Mouse (Mus musculus) c-Kit-negative CD71-positive TER-119-positive erythroid progenitor cells, embryonic 14.5 days (primary cell): ENCODE data around the gene Ccdc83.

Source experiments
- DNase-seq: peaks from one replicate; pipeline ENCODE4 v3.0.0-alpha.2; 2013; ENCODE audit warnings: low read depth, low spot score

The Ccdc83 gene

GRCm38 (mm10) chr7:90265289-90265970 lies at the start of gene Ccdc83:
TSS of gene Ccdc83 (minus strand) at chr7:90265777.
- DNase-seq = peak; percentile 44

- DNase-seq = no peak
Observed at GRCm38 (mm10) chr7:90313421-90313820, 47.8 kb upstream of the Ccdc83 start.

DNA sequence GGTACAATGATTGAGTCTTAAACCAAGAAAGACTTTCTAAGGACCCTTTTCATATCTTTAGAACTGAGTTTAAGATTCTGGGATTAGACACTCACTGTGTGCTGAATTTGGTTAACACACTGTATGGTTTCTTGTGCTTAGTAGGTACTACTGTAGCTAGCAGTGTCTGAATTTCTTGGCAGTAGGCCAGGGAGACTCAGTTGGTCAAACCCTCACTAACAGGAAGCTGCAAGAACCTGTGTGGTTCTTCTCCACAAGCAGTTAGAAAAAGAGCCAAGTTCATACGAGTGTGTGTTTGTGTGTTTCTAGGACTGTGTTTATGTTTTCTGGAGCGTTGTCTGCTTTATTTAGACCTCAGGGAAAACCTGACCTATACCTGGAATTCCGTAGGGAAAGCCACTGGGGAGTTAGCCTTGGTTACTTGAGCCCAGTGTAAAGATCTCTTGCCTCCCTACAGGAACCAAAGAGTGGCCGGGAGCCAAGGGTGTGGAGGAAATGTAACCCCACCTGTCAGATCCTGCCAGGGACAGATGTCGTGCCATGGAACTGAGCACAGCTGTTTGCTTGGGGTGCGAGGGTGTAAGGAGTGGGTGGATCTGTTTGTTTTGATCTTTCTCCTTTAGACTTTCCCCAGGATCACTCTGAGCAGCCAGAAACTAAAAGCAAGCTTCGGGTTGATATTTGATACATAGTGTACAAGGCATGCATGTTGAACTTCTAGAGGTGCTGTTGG lies 46.7 kb upstream of the Ccdc83 start:
- no peak for DNase-seq

- DNase-seq = no peak
Observed at GRCm38 (mm10) chr7:90308003-90308402, 42.4 kb upstream of the Ccdc83 start.

GRCm38 (mm10) chr7:90306968-90307367 lies 41.4 kb upstream of the Ccdc83 start:
- no peak for DNase-seq

GRCm38 (mm10) chr7:90306079-90306478 lies 40.5 kb upstream of the Ccdc83 start:
- DNase-seq = no peak

- no peak for DNase-seq
Observed at GRCm38 (mm10) chr7:90302647-90303552, 37.3 kb upstream of the Ccdc83 start.

DNA sequence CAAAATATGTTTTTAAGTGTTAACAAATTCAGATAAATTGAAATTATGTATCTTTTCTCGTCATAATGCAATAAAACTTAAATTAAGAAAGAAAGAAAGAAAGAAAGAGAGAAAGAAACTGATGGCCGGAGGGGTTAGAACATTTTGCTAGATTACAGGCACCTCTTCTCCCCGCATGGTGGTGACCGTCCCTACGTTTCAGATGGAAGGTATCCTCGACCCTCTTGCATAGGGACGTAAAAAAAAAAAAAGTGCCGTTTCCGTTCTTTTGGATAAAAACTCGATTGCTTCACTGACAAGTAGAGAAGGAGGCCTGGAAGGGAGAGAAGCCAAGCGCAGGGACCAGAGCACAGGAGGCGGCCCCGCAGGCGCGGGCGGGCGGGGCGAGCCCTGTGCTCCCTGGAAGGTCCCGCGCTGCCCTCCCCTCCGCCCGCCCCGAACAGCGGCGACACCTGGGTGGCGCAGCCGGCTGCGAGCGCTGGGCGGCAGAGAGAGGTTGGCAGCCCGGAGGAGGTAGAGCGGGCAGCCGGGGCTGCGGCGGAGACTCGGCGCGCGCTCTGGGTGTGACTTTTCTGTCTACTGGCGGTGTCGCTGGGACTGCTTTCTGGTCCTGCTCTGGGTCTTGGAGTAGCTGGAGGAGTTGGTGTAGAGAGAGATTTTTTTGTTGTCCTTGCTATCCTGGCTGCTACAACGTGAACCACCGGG lies 36.5 kb upstream of the Ccdc83 start, which contains the start of gene Sytl2:
Gene Sytl2 (plus strand): TSS at position 311 of the 705 bp plus-strand sequence.
- DNase-seq = no peak

GRCm38 (mm10) chr7:90291885-90292284 lies 26.3 kb upstream of the Ccdc83 start:
- DNase-seq = no peak

- no peak for DNase-seq
Observed at GRCm38 (mm10) chr7:90284793-90285192, 19.2 kb upstream of the Ccdc83 start.

DNA sequence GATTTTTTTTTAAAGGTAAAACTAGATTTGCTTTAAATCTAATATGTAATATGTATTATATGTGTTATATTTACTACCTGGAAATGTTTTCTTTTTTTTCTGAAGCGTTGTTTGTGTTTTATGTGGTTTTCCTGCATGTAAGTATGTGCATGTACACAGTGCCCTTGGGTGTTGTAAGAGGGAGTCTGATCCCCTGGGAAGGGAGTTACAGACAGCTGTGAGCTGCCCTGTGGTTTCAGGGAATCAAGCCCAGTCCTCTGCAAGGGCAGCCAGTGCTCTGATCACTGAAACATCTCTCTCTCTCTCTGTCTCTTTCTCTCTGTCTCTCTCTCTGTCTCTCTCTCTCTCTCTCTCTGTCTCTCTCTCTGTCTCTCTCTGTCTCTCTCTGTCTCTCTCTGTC lies 17.2 kb upstream of the Ccdc83 start:
- no peak for DNase-seq

GRCm38 (mm10) chr7:90281759-90282546 lies 16.4 kb upstream of the Ccdc83 start:
- no peak for DNase-seq

DNA sequence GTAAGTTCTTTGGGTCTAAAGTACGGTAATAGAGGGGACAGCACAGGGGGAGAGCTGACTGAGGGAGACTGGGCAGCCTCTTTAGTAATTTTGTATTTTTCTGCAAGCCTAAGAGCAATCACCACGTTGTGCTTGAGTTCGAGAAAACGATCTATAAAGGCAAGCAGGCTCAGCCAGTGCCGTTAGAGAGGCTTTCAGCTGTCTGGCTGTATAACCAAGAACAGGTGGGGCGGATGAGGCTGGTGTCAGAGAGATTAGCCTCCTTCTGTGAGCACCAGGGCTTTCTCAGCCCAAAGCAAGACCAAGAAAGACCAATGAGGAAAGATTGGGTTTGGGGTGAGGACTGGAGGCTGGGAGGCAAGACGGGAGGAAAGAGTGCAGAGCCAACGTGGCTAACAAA lies 15.3 kb upstream of the Ccdc83 start:
- DNase-seq = no peak

DNA sequence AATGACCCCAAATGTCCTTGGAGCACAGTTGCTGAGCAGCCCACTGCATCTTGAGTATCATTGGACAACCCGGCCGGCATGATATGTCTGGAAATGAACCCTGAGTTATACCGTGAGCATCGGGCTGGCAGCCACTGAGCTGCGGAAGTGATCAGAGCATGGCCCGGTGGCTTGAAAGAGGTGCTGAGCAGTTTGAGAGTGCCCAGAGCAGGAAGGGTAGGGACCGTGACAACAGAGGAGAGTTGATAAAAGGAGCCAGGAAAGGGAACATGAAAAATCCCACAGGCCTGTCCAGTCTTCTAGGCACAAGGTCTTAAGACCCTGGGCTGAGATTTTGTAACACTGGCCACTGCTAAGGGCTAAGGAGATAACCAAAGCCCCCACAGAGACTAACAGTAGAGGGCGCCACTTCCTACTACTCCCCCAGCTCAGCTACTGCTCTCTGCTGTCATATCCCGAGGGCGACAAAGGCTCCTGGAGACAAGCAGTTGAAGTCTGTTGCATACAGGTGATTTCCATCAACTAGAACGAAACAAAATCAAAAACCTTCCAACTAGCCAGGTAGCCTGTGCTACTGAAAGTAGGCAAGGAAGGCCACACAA lies 14.8 kb upstream of the Ccdc83 start:
- no peak for DNase-seq

GRCm38 (mm10) chr7:90279136-90279535 lies 13.6 kb upstream of the Ccdc83 start:
- DNase-seq = no peak

DNA sequence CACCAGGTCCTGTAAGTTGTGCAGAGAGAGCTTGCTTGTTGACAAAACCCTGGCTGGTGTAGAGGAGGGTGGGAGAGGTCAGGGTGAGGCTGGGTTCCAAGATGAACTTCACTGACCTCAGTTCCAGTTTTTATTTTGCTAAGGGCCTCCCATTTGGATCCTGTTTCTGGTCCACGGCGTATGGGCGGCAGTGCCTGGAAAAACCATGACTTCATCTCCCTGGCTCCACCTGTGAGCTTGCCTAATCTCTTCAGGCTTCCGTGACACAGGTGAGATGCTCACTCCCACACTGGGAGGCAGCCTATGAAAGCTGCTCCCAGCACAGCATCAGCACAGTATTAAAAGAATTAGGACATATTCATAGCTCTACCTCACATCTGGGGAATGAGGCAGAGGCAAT lies 12.2 kb upstream of the Ccdc83 start:
- DNase-seq = no peak

DNA sequence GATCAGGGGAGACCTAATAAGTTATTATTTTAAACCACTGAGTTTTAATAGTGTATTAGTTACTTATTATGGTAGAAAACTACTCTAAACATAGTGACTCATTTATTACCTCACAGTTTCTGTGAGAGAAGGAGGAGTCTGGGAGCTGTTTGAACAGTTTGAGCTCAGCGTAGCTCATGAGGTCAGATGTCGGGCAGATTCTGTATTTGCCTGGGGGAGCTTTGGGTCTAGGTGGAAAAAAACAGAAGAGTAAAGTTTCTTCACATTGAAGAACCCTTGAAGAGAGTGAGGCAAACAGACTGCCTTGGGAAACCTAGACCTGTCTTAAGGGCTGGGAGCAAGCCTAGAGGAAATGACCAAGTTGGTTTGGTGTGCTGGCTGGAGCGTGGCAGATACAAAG lies 11.7 kb upstream of the Ccdc83 start:
- no peak for DNase-seq

DNA sequence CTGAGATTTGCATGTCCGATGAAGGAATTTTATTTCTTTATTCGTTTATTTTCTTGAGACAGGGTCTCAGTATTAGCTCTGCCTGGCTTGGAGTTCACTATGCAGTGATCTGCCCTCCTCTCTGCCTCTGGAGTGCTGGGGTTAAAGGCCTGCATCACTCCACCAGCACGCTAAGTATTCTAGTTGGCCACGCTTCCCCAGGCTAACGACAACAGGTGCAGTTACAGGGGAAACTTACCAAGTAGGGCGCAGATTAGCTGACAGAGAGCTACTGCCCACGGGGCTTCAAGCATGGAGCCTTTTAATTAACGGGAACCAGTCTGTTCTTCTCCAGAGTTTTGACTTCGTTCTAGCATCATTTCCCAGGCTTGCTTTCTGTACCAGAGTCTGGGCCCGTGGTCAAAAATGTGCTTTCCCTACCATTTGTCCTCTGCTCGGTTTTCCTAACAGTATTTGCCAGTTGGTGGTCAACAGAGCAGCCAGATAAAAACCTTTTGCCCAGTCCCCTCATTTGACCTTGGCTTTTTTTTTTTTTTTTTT lies 9.1 kb upstream of the Ccdc83 start:
- no peak for DNase-seq

DNA sequence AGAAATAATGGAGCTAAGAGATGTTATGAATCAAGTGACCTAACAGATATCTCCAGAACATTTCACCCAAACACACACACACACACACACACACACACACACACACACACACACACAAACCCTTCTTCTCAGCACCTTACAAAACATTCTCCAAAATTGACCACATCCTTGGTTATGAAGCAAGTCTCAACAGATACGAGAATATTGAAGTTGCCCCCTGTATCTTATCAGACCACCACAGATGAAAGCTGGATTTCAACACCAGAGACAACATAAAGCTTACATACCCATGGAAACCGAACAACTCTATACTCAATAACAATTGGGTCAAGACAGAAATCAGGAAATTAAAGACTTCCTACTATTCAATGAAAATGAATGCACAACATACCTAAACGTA lies 4.6 kb upstream of the Ccdc83 start:
- no peak for DNase-seq
